Mouse (Mus musculus) ES-E14 (cell line): Measurements from ENCODE around the gene Gpr3.

Source experiments
- CHD2 ChIP-seq: IDR thresholded peaks from 2 replicates; pipeline ENCODE4 v1.6.1; 2014; ENCODE audit warnings: mild to moderate bottlenecking, low read depth, low read length, inconsistent platforms
- HCFC1 ChIP-seq: IDR thresholded peaks from 2 replicates; pipeline ENCODE4 v1.6.1; 2012; ENCODE audit warnings: low read length, inconsistent platforms, borderline replicate concordance; ENCODE audit not compliant: insufficient read depth
- MAFK ChIP-seq: IDR thresholded peaks from 2 replicates; pipeline ENCODE4 v1.6.1; 2014; ENCODE audit warnings: mild to moderate bottlenecking, low read depth, low read length, inconsistent platforms; ENCODE audit not compliant: insufficient read depth
- ZC3H11A ChIP-seq: IDR thresholded peaks from 2 replicates; pipeline ENCODE4 v1.6.1; 2012; ENCODE audit warnings: low read depth, mild to moderate bottlenecking, inconsistent platforms, low read length, borderline replicate concordance
- ZNF384 ChIP-seq: IDR thresholded peaks from 2 replicates; pipeline ENCODE4 v1.6.1; 2012; ENCODE audit warnings: low read depth, low read length, inconsistent platforms

DNA sequence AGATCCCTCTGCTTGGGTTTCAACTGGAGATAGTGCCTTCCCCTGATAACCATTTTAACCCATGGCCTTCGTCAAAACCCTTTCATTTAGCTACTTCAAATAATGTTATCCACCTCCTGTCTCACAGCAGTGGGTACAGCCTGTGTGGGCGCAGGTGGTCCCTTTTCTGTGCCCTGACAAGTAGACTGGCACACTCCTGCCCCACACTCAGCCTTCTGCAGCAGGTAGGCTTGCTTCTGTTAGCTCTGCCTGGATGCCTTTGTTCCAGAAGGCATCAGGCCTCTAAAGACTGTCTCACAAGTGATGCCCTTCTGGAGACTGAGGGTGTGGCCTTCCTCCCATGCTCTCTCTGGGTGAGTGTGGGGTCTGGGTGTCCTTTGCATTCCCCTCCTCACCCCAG is 16.2 kb downstream of the Gpr3 start:
- TF ChIP-seq HCFC1: no peak
- TF ChIP-seq MAFK: no peak
- no peak for TF ChIP-seq CHD2
- no peak for TF ChIP-seq ZNF384
- no peak for TF ChIP-seq ZC3H11A
